Mouse (Mus musculus) v-Abl transformed pro-B cells (cell line): ENCODE data around the gene Rps6ka1.

Experiments used
- in situ Hi-C, 2 experiments: fragments of 400-800 bp; cut with MboI; formaldehyde crosslinking; loops; one replicate each; pipeline ENCODE4 v1.15.1; 2025; ENCODE audit not compliant: unreplicated experiment in 2 of 2

Gene Rps6ka1

GRCm38 (mm10) chr4:133899241-133899800 is 11.7 kb upstream of the Rps6ka1 start:
- in situ Hi-C loops: no loop called here

- in situ Hi-C loops: no loop called here
These were observed 10.6 kb upstream of the Rps6ka1 start for GRCm38 (mm10) chr4:133898151-133898550.

- in situ Hi-C loops: no loop called here
These were observed 9.9 kb upstream of the Rps6ka1 start for GRCm38 (mm10) chr4:133897431-133897891.

GRCm38 (mm10) chr4:133896984-133897383 is 9.4 kb upstream of the Rps6ka1 start:
- in situ Hi-C loops: no loop called here

GRCm38 (mm10) chr4:133896002-133896401 is 8.4 kb upstream of the Rps6ka1 start:
- in situ Hi-C loops: no loop called here

- in situ Hi-C loops: no loop called here
These were observed 348 bp downstream of the Rps6ka1 start for GRCm38 (mm10) chr4:133887249-133887648.

- in situ Hi-C loops: no loop called here
These were observed 1.6 kb downstream of the Rps6ka1 start for GRCm38 (mm10) chr4:133885991-133886501.

- in situ Hi-C loops: no loop called here
These were observed 2.3 kb downstream of the Rps6ka1 start for GRCm38 (mm10) chr4:133885331-133885730.

- in situ Hi-C loops: no loop called here
These were observed 2.7 kb downstream of the Rps6ka1 start for GRCm38 (mm10) chr4:133884888-133885287.

GRCm38 (mm10) chr4:133884127-133884753 is 3.4 kb downstream of the Rps6ka1 start:
- in situ Hi-C loops: no loop called here

- in situ Hi-C loops: no loop called here
These were observed 5.7 kb downstream of the Rps6ka1 start for GRCm38 (mm10) chr4:133881851-133882250.

- in situ Hi-C loops: no loop called here
These were observed 6.2 kb downstream of the Rps6ka1 start for GRCm38 (mm10) chr4:133881399-133881798.

GRCm38 (mm10) chr4:133879145-133879902 is 8.3 kb downstream of the Rps6ka1 start:
- in situ Hi-C loops: no loop called here

- in situ Hi-C loops: no loop called here
These were observed 9.5 kb downstream of the Rps6ka1 start for GRCm38 (mm10) chr4:133877850-133878755.

GRCm38 (mm10) chr4:133874865-133875517 is 12.6 kb downstream of the Rps6ka1 start:
- in situ Hi-C loops: no loop called here

GRCm38 (mm10) chr4:133873926-133874864 is 13.4 kb downstream of the Rps6ka1 start:
- in situ Hi-C loops: no loop called here

GRCm38 (mm10) chr4:133873431-133873851 is 14.2 kb downstream of the Rps6ka1 start:
- in situ Hi-C loops: no loop called here

- in situ Hi-C loops: no loop called here
These were observed 14.7 kb downstream of the Rps6ka1 start for GRCm38 (mm10) chr4:133872812-133873300.
